20 mouse cellular contexts compared by ENCODE assay signal in the genomic region with DNA sequence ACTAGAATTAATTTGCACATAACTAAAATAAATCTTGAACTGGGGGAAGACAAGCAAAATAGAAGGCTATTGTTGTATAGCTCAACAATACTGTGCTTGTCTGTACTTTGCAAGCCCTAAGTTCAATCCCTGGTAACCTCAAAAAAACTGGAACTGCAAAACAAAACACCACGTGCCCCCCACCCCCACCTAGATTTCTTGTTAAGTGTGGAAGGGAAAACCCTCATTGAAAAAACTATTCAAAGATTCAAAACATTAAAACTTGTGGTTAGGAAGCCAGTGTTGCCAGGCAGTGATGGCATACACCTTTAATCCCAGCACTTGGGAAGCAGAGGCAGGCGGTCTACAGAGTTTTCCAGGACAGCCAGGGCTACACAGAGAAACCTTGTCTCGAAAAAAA.
"Had no signal": no experiment of that assay in that cellular context is flagged by ENCODE, and none has a peak within 500 bp of the region (broad histone marks: within the 10 kb centered on the region; RNA-seq: fewer than 3 reads in every experiment).

No protein-coding gene starts in this region.

- H3K4me2 ChIP-seq: limb, embryonic 13.5 days; liver, embryonic 13.5 days; lung, embryonic 14.5 days; midbrain, embryonic 12.5 days; midbrain, embryonic 15.5 days; neural tube, embryonic 12.5 days; neural tube, embryonic 15.5 days; stomach, embryonic 15.5 days had no signal

- H3K36me3 ChIP-seq: midbrain, embryonic 15.5 days; neural tube, embryonic 15.5 days had no signal

- DNase-seq: kidney, adult 2 months; kidney, postnatal 25 days; layer of hippocampus, adult 9-11 months; liver, embryonic 13.5 days; lung, embryonic 14.5 days; lung, postnatal 10 days; right cerebral cortex, adult 18-20 months; right cerebral cortex, postnatal 25 days; spleen, adult 18-20 months; thymus, postnatal 25 days had no signal

- H3K9me3 ChIP-seq: limb, embryonic 10.5 days; limb, embryonic 13.5 days; liver, embryonic 13.5 days; midbrain, embryonic 12.5 days; midbrain, embryonic 15.5 days; neural tube, embryonic 12.5 days; neural tube, embryonic 15.5 days; stomach, embryonic 15.5 days had no signal

- H3K4me1 ChIP-seq: limb, embryonic 10.5 days had no signal

- H3K27me3 ChIP-seq: limb, embryonic 13.5 days; liver, embryonic 13.5 days; midbrain, embryonic 12.5 days; midbrain, embryonic 15.5 days; neural tube, embryonic 12.5 days; neural tube, embryonic 15.5 days; stomach, embryonic 15.5 days had no signal

- H3K9ac ChIP-seq: limb, embryonic 13.5 days; liver, embryonic 13.5 days; lung, embryonic 14.5 days; midbrain, embryonic 12.5 days; midbrain, embryonic 15.5 days; neural tube, embryonic 12.5 days; neural tube, embryonic 15.5 days; stomach, embryonic 15.5 days had no signal

- H3K27ac ChIP-seq: kidney, postnatal 0 days; layer of hippocampus, adult 2 months; limb, embryonic 10.5 days; limb, embryonic 13.5 days; liver, embryonic 13.5 days; midbrain, embryonic 12.5 days; midbrain, embryonic 15.5 days; neural tube, embryonic 12.5 days; neural tube, embryonic 15.5 days; stomach, embryonic 15.5 days had no signal

- H3K4me3 ChIP-seq: layer of hippocampus, adult 2 months; limb, embryonic 10.5 days; limb, embryonic 13.5 days; liver, embryonic 13.5 days; midbrain, embryonic 12.5 days; midbrain, embryonic 15.5 days; neural tube, embryonic 12.5 days; neural tube, embryonic 15.5 days; stomach, embryonic 15.5 days had no signal

- ATAC-seq: intestine, postnatal 0 days; midbrain, embryonic 15.5 days had no signal
